Mouse (Mus musculus) frontal cortex, adult 2 months (tissue): ENCODE data around the gene Magea6. TPM values are rescaled to one million over a fixed set of nuclear protein-coding genes. Genes with fewer than 3 reads are reported as not detected.
"Not testable (repeated sequence)": the region's sequence is repeated elsewhere in the genome, so short reads cannot be mapped to it uniquely, and the experiment has no call there.

Experiments
- DNase-seq, 2 experiments: peaks; one replicate each; pipeline ENCODE4 v3.0.0; 2022; ENCODE audit warnings: low spot score in 1 of 2; ENCODE audit errors: extremely low spot score in 1 of 2
- polyA plus RNA-seq: library from polyadenylated mRNA; depleted of rRNA; stranded (reverse); fragments of >200 nt; gene quantifications from 2 replicates; pipeline ENCODE4 v1.2.3, GENCODE M21; 2012; rRNA removed

The Magea6 gene
- not detected in 2 replicates for polyA plus RNA-seq

DNA sequence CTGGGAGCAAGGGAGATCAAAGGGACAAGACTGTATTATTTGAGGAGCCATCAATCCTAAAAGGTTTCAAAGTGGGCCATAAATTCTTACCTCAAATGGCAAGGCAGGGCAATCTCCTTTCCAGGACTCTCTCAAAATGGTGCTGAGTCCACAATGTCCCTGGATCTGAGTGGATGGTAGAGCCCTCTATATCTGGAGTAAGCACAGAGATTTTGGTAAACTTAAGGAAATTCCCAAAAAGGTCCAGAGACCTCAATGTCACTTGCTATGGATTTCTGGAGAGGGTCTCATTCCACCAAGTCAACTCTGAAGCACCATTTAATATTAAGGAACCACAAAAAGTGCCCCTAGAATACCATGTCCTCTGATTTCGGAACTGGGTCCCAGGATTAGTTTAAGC lies at the start of gene Magea6:
Magea6 (minus strand) TSS at position 101 of the 400 bp plus-strand sequence.
- not testable (repeated sequence) for DNase-seq

DNA sequence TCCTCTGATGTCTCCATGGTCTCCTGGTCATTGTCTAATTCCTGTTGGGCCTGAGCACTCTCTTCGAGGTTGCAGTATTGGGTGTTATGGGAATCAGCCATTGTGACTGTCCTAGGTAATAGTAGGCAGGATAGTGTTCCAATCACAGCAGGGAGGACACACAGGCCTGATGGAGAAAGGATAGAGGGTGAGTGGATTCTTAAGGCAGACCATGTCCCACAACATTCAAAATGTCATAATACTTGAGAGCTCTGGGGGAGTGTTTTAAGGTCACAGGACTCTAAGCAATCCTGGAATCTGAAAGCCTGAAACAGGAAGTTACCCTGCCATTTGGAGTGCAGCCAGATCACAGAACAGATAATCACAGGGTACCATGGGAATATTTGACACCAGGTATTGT lies 13.6 kb upstream of the Magea6 start, which contains the start of gene Magea3:
Magea3 (minus strand) TSS at position 101 of the 400 bp plus-strand sequence.
- not testable (repeated sequence) for DNase-seq

DNA sequence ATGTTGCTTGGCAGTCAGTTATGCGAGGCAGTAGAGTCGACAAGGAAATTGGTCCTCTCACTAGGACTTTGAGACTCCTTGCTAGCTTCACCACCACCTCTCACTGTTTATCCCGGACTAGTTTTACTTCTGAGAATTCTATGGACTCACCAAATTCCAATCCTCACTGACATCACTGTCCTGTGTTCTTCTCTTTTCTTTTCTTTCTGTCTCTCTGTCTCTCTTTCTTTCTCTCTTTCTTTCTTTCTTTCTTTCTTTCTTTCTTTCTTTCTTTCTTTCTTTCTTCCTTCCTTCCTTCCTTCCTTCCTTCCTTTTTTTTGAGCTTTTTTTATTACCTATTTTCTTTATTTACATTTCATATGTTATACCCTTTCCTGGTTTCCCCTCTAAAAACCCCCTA lies 45.6 kb downstream of the Magea6 start, which contains the start of gene Cldn34b1:
Cldn34b1 (minus strand) TSS at position 101 of the 400 bp plus-strand sequence.
- DNase-seq, result not testable (repeated sequence)

Other genes starting within 250 kb of the Magea6 start
- not detected in 2 replicates for gene Cldn34b1, start 45.7 kb downstream of the Magea6 start, polyA plus RNA-seq
- gene Magea3, start 13.5 kb upstream of the Magea6 start, polyA plus RNA-seq, result not detected in 2 replicates
- gene Magea8, start 59.9 kb upstream of the Magea6 start, polyA plus RNA-seq, result not detected in 2 replicates
- gene Magea5, start 127.2 kb upstream of the Magea6 start, polyA plus RNA-seq, result not detected in 2 replicates
- not detected in 2 replicates for gene Magea1, start 153.8 kb upstream of the Magea6 start, polyA plus RNA-seq
- not detected in 2 replicates for gene Magea2, start 157.7 kb upstream of the Magea6 start, polyA plus RNA-seq
- gene Cldn34b2, start 192.4 kb upstream of the Magea6 start, polyA plus RNA-seq, result not detected in 2 replicates